Mouse (Mus musculus) olfactory bulb, adult 2 months (tissue): ENCODE data around the gene Ubald2. TPM values are rescaled to one million over a fixed set of nuclear protein-coding genes. Genes with fewer than 3 reads are reported as not detected.

Experiments used
- H3K27ac ChIP-seq: fragments of 200-500 bp; 2 replicates; pipeline ENCODE4 v1.5.1; 2012; ENCODE audit warnings: low read depth, low read length; ENCODE audit not compliant: insufficient read depth
- H3K4me1 ChIP-seq: fragments of 200-500 bp; 2 replicates; pipeline ENCODE4 v1.6.1; 2012; ENCODE audit warnings: low read length; ENCODE audit not compliant: control insufficient read depth, insufficient read depth
- H3K4me3 ChIP-seq: fragments of 200-500 bp; 2 replicates; pipeline ENCODE4 v1.5.1; 2012; ENCODE audit warnings: mild to moderate bottlenecking, low read depth, low read length, moderate library complexity; ENCODE audit not compliant: insufficient read depth
- CTCF ChIP-seq: fragments of 200-500 bp; IDR thresholded peaks from 2 replicates; pipeline ENCODE4 v1.5.1; 2012; ENCODE audit warnings: low read depth, mild to moderate bottlenecking, low read length, moderate library complexity; ENCODE audit not compliant: insufficient read depth
- POLR2A ChIP-seq: fragments of 200-500 bp; IDR thresholded peaks from 2 replicates; pipeline ENCODE4 v1.6.1; 2012; ENCODE audit warnings: mild to moderate bottlenecking, low read depth, low read length, moderate library complexity; ENCODE audit not compliant: insufficient read depth
- WGBS: fragments of 180-500 bp; shearing (Covaris S2); methylation state at CpG from one replicate; pipeline ENCODE4 v1.1.7; 2018; 5-methylcytosine and 5-hydroxymethylcytosine counted together
- polyA plus RNA-seq: library from polyadenylated mRNA; stranded (reverse); fragments of >200 nt; gene quantifications from 2 replicates; pipeline ENCODE4 v1.2.4, GENCODE M21; 2012; ENCODE audit warnings: low replicate concordance; ENCODE audit not compliant: missing spikeins, insufficient read depth, insufficient read length

Ubald2 gene
- polyA plus RNA-seq = not detected in 2 replicates

- 2% methylated on average over 66 of the region's 66 CpGs for WGBS
- H3K4me1 ChIP-seq = peaks cover 44% of the 10 kb centered on the region
- no peak for TF ChIP-seq CTCF
- peak; percentile 69 for TF ChIP-seq POLR2A
- H3K27ac ChIP-seq = peak within 1 kb of the TSS; percentile 76; the same call in 1 of the 2 replicates
- peak within 1 kb of the TSS; percentile 79 for H3K4me3 ChIP-seq
These were observed at the start of gene Ubald2 for GRCm38 (mm10) chr11:116433356-116434286. Gene Ubald2, plus strand, starts transcription at chr11:116434094.

- peaks cover 15% of the 10 kb centered on the region for H3K4me1 ChIP-seq
- no peak overlapping the region for H3K27ac ChIP-seq
- TF ChIP-seq POLR2A (no peak), CTCF (no peak)
- H3K4me3 ChIP-seq = no peak overlapping the region
- 81% methylated on average over 11 of the region's 11 CpGs for WGBS
These were observed 49.7 kb upstream of the Ubald2 start for GRCm38 (mm10) chr11:116384171-116384570.

GRCm38 (mm10) chr11:116385999-116386398 is 47.9 kb upstream of the Ubald2 start:
- WGBS = 43% methylated on average over 5 of the region's 5 CpGs
- Histone ChIP-seq H3K4me1 (peaks cover 15% of the 10 kb centered on the region), H3K4me3 (no peak overlapping the region), H3K27ac (no peak overlapping the region)
- no peak for TF ChIP-seq CTCF
- no peak for TF ChIP-seq POLR2A

GRCm38 (mm10) chr11:116387086-116388071 is 46.5 kb upstream of the Ubald2 start:
- WGBS = 26% methylated on average over 15 of the region's 16 CpGs
- H3K4me3 ChIP-seq = no peak overlapping the region
- TF ChIP-seq POLR2A (no peak), CTCF (no peak)
- peaks cover 15% of the 10 kb centered on the region for H3K4me1 ChIP-seq
- no peak overlapping the region for H3K27ac ChIP-seq

- TF ChIP-seq POLR2A = no peak
- TF ChIP-seq CTCF = no peak
- 60% methylated on average over 14 of the region's 14 CpGs for WGBS
- Histone ChIP-seq H3K27ac (peak overlapping the region; percentile 98), H3K4me3 (no peak overlapping the region), H3K4me1 (peaks cover 15% of the 10 kb centered on the region)
These were observed 44.9 kb upstream of the Ubald2 start for GRCm38 (mm10) chr11:116388841-116389480.

GRCm38 (mm10) chr11:116394769-116395168 is 39.1 kb upstream of the Ubald2 start:
- Histone ChIP-seq H3K27ac (peak overlapping the region; percentile 98), H3K4me3 (peak overlapping the region; percentile 24), H3K4me1 (peaks cover 15% of the 10 kb centered on the region)
- 50% methylated on average over 4 of the region's 4 CpGs for WGBS
- TF ChIP-seq CTCF = no peak
- TF ChIP-seq POLR2A = no peak

- 73% methylated on average over 11 of the region's 11 CpGs for WGBS
- Histone ChIP-seq H3K27ac (no peak overlapping the region), H3K4me1 (peaks cover 17% of the 10 kb centered on the region), H3K4me3 (no peak overlapping the region)
- no peak for TF ChIP-seq CTCF
These were observed 37.5 kb upstream of the Ubald2 start for GRCm38 (mm10) chr11:116396276-116396933.

GRCm38 (mm10) chr11:116396934-116397330 is 37.0 kb upstream of the Ubald2 start:
- Histone ChIP-seq H3K4me1 (peaks cover 20% of the 10 kb centered on the region), H3K27ac (no peak overlapping the region), H3K4me3 (no peak overlapping the region)
- 97% methylated on average over 3 of the region's 3 CpGs for WGBS
- no peak for TF ChIP-seq POLR2A
- no peak for TF ChIP-seq CTCF
